Mouse (Mus musculus): ENCODE results near the gene Tnfsfm13. TPM values are rescaled to one million over a fixed set of nuclear protein-coding genes. Genes with fewer than 3 reads are reported as not detected.
A peak's percentile ranks its signal among the peaks of the same experiment; 100 is the strongest.
"Not testable (repeated sequence)": the region's sequence is repeated elsewhere in the genome, so short reads cannot be mapped to it uniquely, and the experiment has no call there.

Gene Tnfsfm13
- total RNA-seq (2021) = 1 to 10 TPM; 1.2 to 1.9 TPM
- long read RNA-seq, experiment 1 = 0 reads
- long read RNA-seq, experiment 2 = 0 reads

DNA sequence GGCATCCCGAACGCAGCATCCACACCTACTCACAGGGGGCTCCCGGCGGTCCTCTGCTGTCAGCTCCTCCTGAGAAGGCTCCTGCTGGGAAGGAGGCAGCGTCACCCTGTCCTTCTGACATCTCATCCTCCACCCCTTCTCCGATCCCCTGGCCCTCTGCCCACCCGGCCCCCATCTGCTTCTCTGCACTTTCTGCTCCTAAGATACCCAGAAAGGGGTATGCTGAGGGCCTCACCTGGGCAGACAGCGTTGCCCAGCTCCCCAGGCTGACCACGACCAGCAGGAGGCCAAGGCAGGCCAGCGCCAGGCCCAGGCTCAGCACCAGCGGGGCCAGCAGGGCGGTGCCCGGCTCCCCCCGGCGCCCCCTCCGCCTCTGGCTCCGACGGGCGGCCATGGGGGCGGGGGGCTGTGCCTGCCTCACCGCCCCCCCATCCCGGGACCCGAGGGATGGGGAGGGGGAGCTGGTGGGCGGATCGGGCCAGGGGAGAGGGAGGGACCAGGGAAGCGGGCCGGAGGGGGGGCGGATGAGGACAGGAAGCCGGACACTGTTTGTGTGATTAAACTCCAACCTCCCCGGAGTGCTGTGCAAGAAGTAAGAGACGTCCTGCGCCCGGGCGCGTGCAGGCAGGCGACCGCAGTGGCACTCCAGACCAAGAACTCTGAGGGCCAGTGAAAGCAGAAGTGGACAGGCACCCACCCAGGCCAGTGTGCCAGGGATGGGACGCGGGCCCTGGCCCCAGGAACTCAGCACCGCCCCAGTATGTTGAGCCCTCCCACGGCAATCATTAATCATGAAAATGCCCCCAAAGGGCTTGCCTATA lies at the start of gene Tnfsfm13, which contains the start of gene Tnfsf12:
TSS of gene Tnfsfm13 (minus strand) at position 738 of the 821 bp plus-strand sequence.
TSS of gene Tnfsf12 (minus strand) at position 489 of the 821 bp plus-strand sequence.
- peak; percentile 42 for TF ChIP-seq CTCF (IDR thresholded peaks at IDR 0.05)
- intact Hi-C loops (cut with DNase I) = no loop called here
- H3K4me3 ChIP-seq = peak within 1 kb of the TSS; percentile 86
- DNase-seq = peak; percentile 88
- H3K27ac ChIP-seq = peak within 1 kb of the TSS; percentile 94

DNA sequence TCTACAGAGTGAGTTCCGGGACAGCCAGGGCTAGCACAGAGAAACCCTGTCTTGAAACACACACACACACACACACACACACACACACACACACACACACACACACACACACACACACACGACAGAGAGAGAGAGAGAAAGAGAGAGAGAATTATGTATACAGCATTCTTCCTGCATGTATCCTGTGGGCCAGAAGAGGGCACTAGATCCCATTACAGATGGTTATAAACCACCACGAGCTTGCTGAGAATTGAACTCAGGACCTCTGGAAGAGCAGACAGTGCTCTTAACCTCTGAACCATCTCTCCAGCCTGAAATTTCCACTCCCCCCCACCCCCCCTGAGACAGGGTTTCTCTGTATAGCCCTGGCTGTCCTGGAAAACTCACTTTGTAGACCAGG lies 35.5 kb upstream of the Tnfsfm13 start:
- intact Hi-C loops (cut with DNase I) = loop anchor here (2.0 kb wide), 1 partner anchor 145 kb away; no protein-coding TSS in a partner anchor
- not testable (repeated sequence) for H3K27ac ChIP-seq, H3K4me3 ChIP-seq, DNase-seq
- peak; percentile 33 for TF ChIP-seq CTCF (IDR thresholded peaks at IDR 0.05)

- intact Hi-C loops (cut with DNase I) = no loop called here
- peak; percentile 78 for TF ChIP-seq CTCF (IDR thresholded peaks at IDR 0.05)
- peak; percentile 66 for DNase-seq
- no peak overlapping the region for H3K27ac ChIP-seq
- no peak overlapping the region for H3K4me3 ChIP-seq
Measured at GRCm38 (mm10) chr11:69729063-69729462, 33.2 kb upstream of the Tnfsfm13 start.

DNA sequence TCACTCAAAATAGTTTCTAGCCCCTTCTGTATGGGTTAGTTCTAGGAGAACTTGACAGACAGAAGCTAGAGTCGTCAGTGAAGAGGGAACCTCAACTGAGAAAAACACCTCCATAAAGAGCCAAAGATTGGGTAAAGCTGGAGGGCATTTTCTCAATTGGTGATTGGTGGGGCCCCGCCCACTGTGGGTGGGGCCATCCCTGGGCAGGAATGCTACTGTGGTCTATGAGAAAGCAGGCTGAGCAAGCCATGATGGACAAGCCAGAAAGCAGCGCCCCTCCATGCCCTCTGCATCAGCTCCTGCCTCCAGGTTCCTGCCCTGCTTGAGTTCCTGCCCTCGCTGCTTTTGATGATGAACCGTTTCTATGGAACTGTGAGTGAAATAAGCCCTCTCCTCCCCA lies 30.1 kb upstream of the Tnfsfm13 start:
- H3K4me3 ChIP-seq = no peak overlapping the region
- no peak overlapping the region for H3K27ac ChIP-seq
- intact Hi-C loops (cut with DNase I) = no loop called here
- no peak for TF ChIP-seq CTCF (IDR thresholded peaks at IDR 0.05)
- DNase-seq = no peak

DNA sequence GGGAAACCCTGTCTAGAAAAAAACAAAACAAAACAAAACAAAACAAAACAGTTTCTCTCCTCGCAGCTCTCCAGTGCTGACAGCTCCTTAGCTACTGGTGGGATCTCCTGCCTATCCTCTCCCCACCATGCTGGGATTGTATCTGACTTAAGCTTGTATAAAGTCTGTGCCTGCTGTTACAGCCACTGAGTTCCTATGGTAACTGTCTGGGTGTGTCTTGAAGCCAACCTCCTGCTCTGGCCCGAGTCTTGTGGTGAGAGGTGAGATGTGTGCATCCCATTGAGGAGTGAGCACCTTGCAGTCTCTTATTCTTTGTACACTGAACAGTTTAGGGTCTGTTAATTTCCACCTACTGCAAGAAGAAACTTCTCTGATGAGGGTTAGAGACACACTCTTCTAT lies 27.2 kb upstream of the Tnfsfm13 start:
- DNase-seq = no peak
- H3K4me3 ChIP-seq = no peak overlapping the region
- no peak for TF ChIP-seq CTCF (IDR thresholded peaks at IDR 0.05)

DNA sequence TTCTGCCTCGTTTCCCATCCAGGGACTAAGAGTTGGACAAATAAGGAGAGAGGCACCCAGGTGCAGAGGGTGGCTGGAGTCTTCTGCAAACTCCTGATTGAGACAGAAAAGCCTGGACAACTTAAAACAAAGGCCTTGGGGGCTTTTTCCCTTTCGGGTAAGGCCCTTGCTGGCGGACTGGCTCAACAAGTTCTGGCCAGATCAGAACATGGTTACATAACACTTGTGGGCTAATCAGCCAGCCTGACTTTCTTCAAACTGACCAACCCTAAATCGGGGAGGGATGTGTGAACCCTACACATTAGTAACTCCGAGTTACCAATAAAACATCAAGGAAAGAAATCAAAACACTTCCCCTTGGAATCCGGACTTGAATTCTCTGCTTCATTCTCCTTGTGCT lies 25.0 kb upstream of the Tnfsfm13 start:
- intact Hi-C loops (cut with DNase I) = no loop called here
- DNase-seq = no peak
- no peak overlapping the region for H3K27ac ChIP-seq
- no peak overlapping the region for H3K4me3 ChIP-seq
- TF ChIP-seq CTCF (IDR thresholded peaks at IDR 0.05) = no peak

More for the DNA sequence above, 27.2 kb upstream of the Tnfsfm13 start:
- intact Hi-C loops (cut with DNase I) = no loop called here
- H3K27ac ChIP-seq = no peak overlapping the region

DNA sequence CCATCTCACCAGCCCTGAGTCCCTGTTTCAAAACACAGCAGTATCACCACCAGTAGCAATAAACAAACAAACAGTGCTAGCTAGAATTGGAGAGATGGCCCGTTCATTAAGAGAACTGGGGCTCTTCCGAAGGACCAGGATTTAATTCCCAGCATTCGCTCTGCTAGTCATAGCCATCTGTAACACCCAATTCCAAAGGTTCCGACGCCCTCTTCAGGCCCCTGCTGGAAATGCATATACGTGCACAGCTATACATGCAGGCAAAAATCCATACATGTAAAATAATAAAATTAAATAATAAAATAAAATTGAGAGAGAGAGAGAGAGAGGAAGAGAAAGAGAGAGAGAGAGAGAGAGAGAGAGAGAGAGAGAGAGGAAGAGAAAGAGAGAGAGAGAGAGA lies 23.5 kb upstream of the Tnfsfm13 start:
- no peak for DNase-seq
- Histone ChIP-seq H3K4me3 (no peak overlapping the region), H3K27ac (no peak overlapping the region)
- intact Hi-C loops (cut with DNase I) = no loop called here
- peak; percentile 20; the same call in 1 of the 2 replicates for TF ChIP-seq CTCF (IDR thresholded peaks at IDR 0.05)

GRCm38 (mm10) chr11:69718661-69719060 lies 22.8 kb upstream of the Tnfsfm13 start:
- no peak for TF ChIP-seq CTCF (IDR thresholded peaks at IDR 0.05)
- intact Hi-C loops (cut with DNase I) = no loop called here
- no peak for DNase-seq
- no peak overlapping the region for H3K4me3 ChIP-seq
- H3K27ac ChIP-seq = no peak overlapping the region

DNA sequence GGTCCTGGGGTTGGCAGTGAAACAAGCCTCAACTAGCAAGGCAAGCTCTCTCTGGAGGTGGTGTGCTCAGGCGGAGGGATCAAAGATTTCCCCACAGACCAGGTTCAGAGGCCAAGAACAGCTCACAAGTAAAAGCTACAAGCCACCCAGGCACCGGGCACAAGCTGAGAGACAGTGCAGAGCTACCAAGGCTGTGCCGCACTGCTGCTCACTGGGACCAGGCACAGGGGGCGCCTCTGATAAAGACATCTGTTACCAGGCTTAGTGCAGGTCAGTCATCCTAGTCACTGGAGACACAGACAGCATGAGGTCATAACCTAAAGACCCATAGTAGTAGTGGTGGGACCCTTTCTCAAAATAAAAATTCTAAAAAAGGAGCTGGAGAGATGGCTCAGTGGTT lies 21.1 kb upstream of the Tnfsfm13 start:
- H3K4me3 ChIP-seq = no peak overlapping the region
- intact Hi-C loops (cut with DNase I) = no loop called here
- DNase-seq = no peak
- TF ChIP-seq CTCF (IDR thresholded peaks at IDR 0.05) = no peak
- H3K27ac ChIP-seq = no peak overlapping the region

GRCm38 (mm10) chr11:69715929-69716328 lies 20.0 kb upstream of the Tnfsfm13 start:
- no peak for DNase-seq
- H3K27ac ChIP-seq = 0 out of 2 replicates have a peak overlapping the region, but pooled peaks have one; percentile 12
- no peak overlapping the region for H3K4me3 ChIP-seq
- TF ChIP-seq CTCF (IDR thresholded peaks at IDR 0.05) = no peak
- intact Hi-C loops (cut with DNase I) = loop anchor here (1.0 kb wide), 1 partner anchor 34 kb away; the partner anchor contains the start of gene Senp3

DNA sequence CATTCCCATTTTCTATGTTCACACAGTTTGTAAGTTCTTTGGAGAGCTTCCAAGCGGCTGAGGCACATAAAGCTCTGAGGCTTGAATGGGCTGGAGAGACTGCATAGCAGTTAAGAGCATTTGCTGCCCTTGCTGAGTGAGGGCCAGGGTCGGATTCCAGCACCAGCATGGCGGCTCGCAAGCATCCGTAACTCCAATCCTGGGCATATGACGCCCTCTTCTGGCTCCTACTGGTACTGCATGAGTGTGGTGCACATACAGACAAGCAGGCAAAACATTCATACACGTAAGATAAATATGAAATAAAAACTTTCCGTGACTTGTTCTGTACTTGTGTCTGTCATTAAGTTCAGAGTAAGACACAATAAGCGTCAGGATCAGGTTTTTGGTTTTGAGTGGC lies 19.6 kb upstream of the Tnfsfm13 start:
- Histone ChIP-seq H3K27ac (no peak overlapping the region), H3K4me3 (no peak overlapping the region)
- DNase-seq = peak; percentile 54
- intact Hi-C loops (cut with DNase I) = loop anchor here (1.0 kb wide), 1 partner anchor 33 kb away; the partner anchor contains the start of gene Senp3
- peak; percentile 76 for TF ChIP-seq CTCF (IDR thresholded peaks at IDR 0.05)

DNA sequence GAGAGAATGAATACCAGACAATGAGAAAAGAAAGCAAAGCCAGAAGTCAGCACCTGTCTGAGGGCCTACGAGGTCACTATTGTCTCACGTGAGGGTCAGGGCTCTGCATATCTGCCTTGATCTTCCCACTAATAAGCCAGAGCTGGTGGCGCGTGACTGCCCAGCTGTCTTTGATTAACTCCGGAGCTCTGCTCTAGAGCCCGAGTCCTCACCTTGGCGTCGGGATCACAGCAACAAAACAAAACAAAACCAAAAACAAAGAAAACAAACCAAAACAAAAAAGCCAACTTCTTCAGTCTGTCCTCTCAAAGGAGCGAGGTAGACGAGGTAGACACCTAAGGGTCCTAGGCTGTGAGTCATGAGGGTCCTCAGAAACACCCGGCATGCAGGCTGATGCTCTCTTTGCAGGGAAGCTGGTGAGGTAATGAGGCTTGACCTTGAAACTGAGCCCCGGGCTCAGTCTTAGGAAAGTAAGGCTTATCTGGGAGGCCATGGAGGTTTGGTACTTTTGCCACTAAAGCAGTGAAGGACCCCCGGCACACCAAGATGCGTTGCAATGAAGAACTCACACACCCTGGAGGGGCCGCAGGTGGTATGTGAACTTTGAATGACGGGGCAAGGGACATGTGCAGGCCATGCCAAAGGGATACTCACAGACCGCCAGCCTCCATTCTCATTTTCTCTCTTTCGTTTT lies 18.9 kb upstream of the Tnfsfm13 start:
- TF ChIP-seq CTCF (IDR thresholded peaks at IDR 0.05) = no peak
- Histone ChIP-seq H3K4me3 (no peak overlapping the region), H3K27ac (peak overlapping the region; percentile 20; the same call in 1 of the 2 replicates)
- DNase-seq = no peak
- intact Hi-C loops (cut with DNase I) = loop anchor here (1.0 kb wide), 1 partner anchor 32 kb away; the partner anchor contains the start of gene Senp3
